Mouse (Mus musculus) lung, adult 2 months (tissue): ENCODE results near the gene Zswim4.

ENCODE experiments used
- CTCF ChIP-seq: fragments of 200-500 bp; IDR thresholded peaks from 2 replicates; pipeline ENCODE4 v1.5.1; 2011; ENCODE audit warnings: mild to moderate bottlenecking, low read length, control low read depth; ENCODE audit not compliant: insufficient read depth
- POLR2A ChIP-seq: fragments of 200-500 bp; IDR thresholded peaks from 2 replicates; pipeline ENCODE4 v1.6.1; 2011; ENCODE audit warnings: low read depth, mild to moderate bottlenecking, control low read depth, low read length, borderline replicate concordance; ENCODE audit errors: extremely low read depth

DNA sequence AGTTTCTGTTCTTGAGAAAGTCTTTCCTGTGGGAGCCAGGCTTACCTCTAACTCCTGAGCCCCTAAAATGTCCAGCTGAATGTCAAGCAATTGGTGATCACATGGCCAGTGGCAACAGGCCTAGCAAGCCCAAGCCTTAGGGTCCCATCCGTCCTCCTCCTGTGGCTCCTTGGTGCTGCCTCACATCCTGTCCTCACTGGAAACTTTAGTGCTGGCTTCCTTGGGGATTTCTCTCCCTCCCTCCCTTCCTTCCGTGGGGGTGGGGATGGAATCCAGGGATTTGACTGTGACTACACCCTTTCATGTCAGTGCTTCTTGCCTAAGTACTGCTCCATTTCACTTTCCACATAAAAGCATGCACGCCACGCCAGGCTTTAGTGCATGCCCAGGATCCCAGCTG, 47.3 kb downstream of the Zswim4 start:
- TF ChIP-seq CTCF (no peak), POLR2A (peak; percentile 74; the same call in 1 of the 2 replicates)
